Mouse (Mus musculus): ENCODE results near the gene Gm8251. TPM values are rescaled to one million over a fixed set of nuclear protein-coding genes. Genes with fewer than 3 reads are reported as not detected.

Gene Gm8251
- total RNA-seq (2014; rRNA removed; ENCODE audit: low replicate concordance) (not detected in 2 replicates), polyA plus RNA-seq (2015; fragmentation: Nextera tagmentation; extraction: Ambion mirVana) (not detected in 2 replicates)

DNA sequence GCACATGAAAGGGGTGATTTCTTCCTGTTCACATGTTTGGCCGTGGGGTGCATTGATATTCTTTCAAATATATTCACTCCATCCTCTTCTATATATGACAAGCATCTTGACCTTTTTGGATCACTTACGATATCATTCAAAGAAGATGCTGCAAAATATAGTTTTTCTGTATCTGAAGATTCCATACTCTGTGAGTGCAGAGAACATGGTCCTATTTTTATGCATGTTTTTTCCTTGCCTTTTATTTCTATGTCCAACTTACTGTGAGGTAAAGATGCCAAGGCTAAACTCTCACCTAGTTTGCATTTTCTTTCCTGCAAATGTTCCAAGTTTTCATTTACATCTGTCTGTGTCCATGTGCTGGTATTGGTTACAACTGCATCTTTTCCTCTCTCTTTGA lies at the start of gene Gm8251:
Gm8251 (minus strand) TSS at position 101 of the 400 bp plus-strand sequence.
- Histone ChIP-seq H3K4me3 (ENCODE audit: low read depth, low read length) (no peak within 1 kb of the TSS), H3K9ac (replicated peaks; ENCODE audit: low read depth, low read length) (no peak within 1 kb of the TSS), H3K4me1 (ENCODE audit: control insufficient read depth, insufficient read depth) (no peaks in the 10 kb centered on the region), H3K9me3 (replicated peaks; ENCODE audit: control insufficient read depth, low read length) (no peaks in the 10 kb centered on the region), H3K4me2 (ENCODE audit: low read depth, low read length) (no peak within 1 kb of the TSS), H3K27me3 (ENCODE audit: control insufficient read depth, insufficient read depth, low read length) (no peaks in the 10 kb centered on the region), H3K27ac (ENCODE audit: low read depth) (no peak within 1 kb of the TSS), H3K36me3 (replicated peaks; ENCODE audit: control insufficient read depth, insufficient read depth, low read length) (no peaks in the 10 kb centered on the region)
- TF ChIP-seq CTCF (IDR thresholded peaks at IDR 0.05; ENCODE audit: low read depth), result no peak
- TF ChIP-seq EP300 (IDR thresholded peaks at IDR 0.05; ENCODE audit: low read depth), result no peak
- DNase-seq (ENCODE audit: low spot score) (no peak), ATAC-seq (ENCODE audit: insufficient read depth, low read depth) (no peak)
- 81% methylated on average over 2 of the region's 2 CpGs for WGBS

DNA sequence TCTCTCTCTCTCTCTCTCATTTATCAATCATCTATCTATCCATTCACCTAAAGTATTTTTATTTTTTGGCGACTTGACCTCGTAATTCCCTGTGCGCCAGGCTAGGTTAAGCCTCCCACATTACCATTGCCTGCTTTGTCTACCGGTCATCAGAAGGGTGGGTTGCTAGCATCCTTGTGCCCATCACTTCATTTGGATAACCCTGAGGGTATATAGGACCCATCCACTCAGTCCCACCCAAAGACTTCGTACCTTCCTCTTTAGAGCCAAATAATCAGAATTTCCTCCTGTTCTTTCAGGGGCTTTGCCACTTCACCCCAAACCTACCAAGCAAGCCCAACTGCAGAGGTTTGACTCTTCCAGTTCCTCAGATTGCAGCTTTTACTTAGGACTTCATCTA lies 41.2 kb upstream of the Gm8251 start:
- H3K9me3 ChIP-seq (replicated peaks; ENCODE audit: control insufficient read depth, low read length), result no peaks in the 10 kb centered on the region
- H3K4me2 ChIP-seq (ENCODE audit: low read depth, low read length), result peak overlapping the region; percentile 89
- ATAC-seq (ENCODE audit: insufficient read depth, low read depth) (no peak), DNase-seq (ENCODE audit: low spot score) (no peak)
- peak overlapping the region; percentile 97 for H3K4me3 ChIP-seq (ENCODE audit: low read depth, low read length)
- no peaks in the 10 kb centered on the region for H3K27me3 ChIP-seq (ENCODE audit: control insufficient read depth, insufficient read depth, low read length)
- no peak overlapping the region for H3K27ac ChIP-seq (ENCODE audit: low read depth)
- WGBS, result 16% methylated on average over 5 of the region's 5 CpGs
- no peak for TF ChIP-seq CTCF (IDR thresholded peaks at IDR 0.05; ENCODE audit: low read depth)
- no peak for TF ChIP-seq EP300 (IDR thresholded peaks at IDR 0.05; ENCODE audit: low read depth)
- H3K36me3 ChIP-seq (replicated peaks; ENCODE audit: control insufficient read depth, insufficient read depth, low read length), result peaks cover 22% of the 10 kb centered on the region
- peaks cover 5% of the 10 kb centered on the region; the same call in 1 of the 2 replicates for H3K4me1 ChIP-seq (ENCODE audit: control insufficient read depth, insufficient read depth)
- H3K9ac ChIP-seq (replicated peaks; ENCODE audit: low read depth, low read length), result no peak overlapping the region

DNA sequence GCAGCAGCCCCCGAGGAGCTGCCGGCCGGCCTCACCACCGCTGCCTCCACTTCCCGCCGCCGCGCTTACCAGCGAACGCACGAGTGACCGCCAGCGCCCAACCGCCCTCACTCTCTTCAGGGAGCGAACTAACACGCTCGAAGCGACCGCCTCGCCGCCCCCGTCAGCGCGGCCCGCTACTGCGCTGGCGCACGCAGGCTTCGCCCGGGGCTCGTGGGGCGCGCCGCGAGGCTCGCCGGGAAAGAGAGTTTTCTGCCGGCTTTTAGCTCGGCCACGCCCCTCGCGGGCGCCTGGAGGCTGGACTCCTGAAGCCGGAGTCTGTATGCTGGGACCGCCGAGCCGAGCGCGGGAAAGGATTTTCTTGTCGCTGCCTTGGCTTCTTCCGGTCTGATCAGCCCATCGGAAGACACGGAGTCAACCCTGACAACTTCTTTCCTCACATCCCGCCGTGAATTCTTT lies 40.6 kb upstream of the Gm8251 start, which contains the start of gene Tex30:
Tex30 (minus strand) TSS at position 183 of the 459 bp plus-strand sequence.
- peaks cover 19% of the 10 kb centered on the region for H3K36me3 ChIP-seq (replicated peaks; ENCODE audit: control insufficient read depth, insufficient read depth, low read length)
- H3K27ac ChIP-seq (ENCODE audit: low read depth), result peak within 1 kb of the TSS; percentile 97
- TF ChIP-seq CTCF (IDR thresholded peaks at IDR 0.05; ENCODE audit: low read depth) (no peak), EP300 (IDR thresholded peaks at IDR 0.05; ENCODE audit: low read depth) (0 out of 2 replicates have a peak, but pooled peaks have one; percentile 51)
- no peaks in the 10 kb centered on the region for H3K27me3 ChIP-seq (ENCODE audit: control insufficient read depth, insufficient read depth, low read length)
- peak within 1 kb of the TSS; percentile 97 for H3K4me3 ChIP-seq (ENCODE audit: low read depth, low read length)
- under 1% methylated on average over 45 of the region's 55 CpGs for WGBS
- peak within 1 kb of the TSS; percentile 85 for H3K9ac ChIP-seq (replicated peaks; ENCODE audit: low read depth, low read length)
- DNase-seq (ENCODE audit: low spot score) (peak; percentile 95), ATAC-seq (ENCODE audit: insufficient read depth, low read depth) (peak; percentile 98)
- H3K9me3 ChIP-seq (replicated peaks; ENCODE audit: control insufficient read depth, low read length), result no peaks in the 10 kb centered on the region
- peak within 1 kb of the TSS; percentile 89 for H3K4me2 ChIP-seq (ENCODE audit: low read depth, low read length)
- H3K4me1 ChIP-seq (ENCODE audit: control insufficient read depth, insufficient read depth), result peaks cover 5% of the 10 kb centered on the region; the same call in 1 of the 2 replicates

DNA sequence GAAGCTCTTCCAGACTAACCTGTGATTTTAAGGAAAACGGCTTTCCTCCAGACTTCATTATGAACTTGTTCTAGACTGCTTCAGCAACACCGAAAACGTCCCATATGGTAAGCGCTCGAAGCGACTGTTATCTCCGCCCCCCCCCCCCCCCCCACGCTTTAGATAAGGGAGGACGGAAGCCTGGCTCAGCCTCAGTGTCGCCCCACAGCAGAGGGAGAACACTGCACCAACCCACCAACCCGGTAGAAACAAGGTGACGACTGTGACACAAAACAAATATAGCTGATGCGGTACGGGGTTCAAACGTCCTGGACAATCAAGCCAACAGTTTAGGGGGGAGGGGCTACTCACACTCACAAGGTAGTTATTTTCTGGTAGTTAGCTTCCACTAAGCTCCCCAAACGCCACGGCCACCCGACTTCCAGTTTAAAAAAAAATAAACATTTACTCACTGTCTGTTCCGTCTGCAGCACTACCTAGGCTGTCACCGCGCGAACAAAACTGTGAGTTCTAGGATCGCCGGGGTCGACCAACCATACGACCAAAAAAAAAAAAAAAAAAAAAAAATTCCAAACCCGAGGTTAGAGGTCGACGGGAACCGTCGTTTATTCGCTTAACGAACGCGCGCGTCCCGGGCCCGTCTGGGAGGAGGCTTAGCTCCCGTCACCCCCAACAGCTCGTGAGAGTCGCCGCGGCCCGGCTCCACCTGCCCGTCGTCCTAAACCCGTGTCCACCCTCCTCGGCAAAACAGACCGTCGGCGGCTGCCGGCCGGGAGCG lies 39.9 kb upstream of the Gm8251 start:
- peaks cover 5% of the 10 kb centered on the region; the same call in 1 of the 2 replicates for H3K4me1 ChIP-seq (ENCODE audit: control insufficient read depth, insufficient read depth)
- H3K27me3 ChIP-seq (ENCODE audit: control insufficient read depth, insufficient read depth, low read length), result no peaks in the 10 kb centered on the region
- H3K4me3 ChIP-seq (ENCODE audit: low read depth, low read length), result peak overlapping the region; percentile 97
- H3K27ac ChIP-seq (ENCODE audit: low read depth), result peak overlapping the region; percentile 97
- ATAC-seq (ENCODE audit: insufficient read depth, low read depth), result peak; percentile 73
- DNase-seq (ENCODE audit: low spot score), result peak; percentile 37
- H3K9me3 ChIP-seq (replicated peaks; ENCODE audit: control insufficient read depth, low read length), result no peaks in the 10 kb centered on the region
- peaks cover 16% of the 10 kb centered on the region for H3K36me3 ChIP-seq (replicated peaks; ENCODE audit: control insufficient read depth, insufficient read depth, low read length)
- TF ChIP-seq EP300 (IDR thresholded peaks at IDR 0.05; ENCODE audit: low read depth) (no peak), CTCF (IDR thresholded peaks at IDR 0.05; ENCODE audit: low read depth) (no peak)
- H3K4me2 ChIP-seq (ENCODE audit: low read depth, low read length), result peak overlapping the region; percentile 89
- peak overlapping the region; percentile 85 for H3K9ac ChIP-seq (replicated peaks; ENCODE audit: low read depth, low read length)
- under 1% methylated on average over 49 of the region's 55 CpGs for WGBS

DNA sequence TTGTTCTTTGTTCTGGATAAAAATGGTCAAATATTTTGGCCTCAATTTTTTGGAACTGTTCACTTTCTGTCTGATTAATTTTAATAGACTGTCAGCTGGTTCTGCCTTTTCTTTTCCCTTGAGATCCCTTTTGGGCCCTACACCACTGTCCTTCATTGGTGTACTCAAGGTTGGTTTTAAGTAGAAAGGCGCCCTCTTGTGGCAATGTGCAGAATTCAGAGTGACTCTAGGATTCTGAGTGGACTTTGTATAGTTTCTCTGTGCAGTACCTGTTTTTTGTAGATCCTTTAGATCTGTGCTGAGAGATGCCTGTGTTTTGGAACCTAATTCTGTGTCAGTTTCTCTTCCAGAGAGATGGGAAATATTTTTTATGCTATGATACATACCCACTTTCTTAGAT lies 2.9 kb upstream of the Gm8251 start:
- DNase-seq (ENCODE audit: low spot score) (peak; percentile 24), ATAC-seq (ENCODE audit: insufficient read depth, low read depth) (no peak)
- 0% methylated on average over 1 of the region's 1 CpGs for WGBS
- Histone ChIP-seq H3K27ac (ENCODE audit: low read depth) (no peak overlapping the region), H3K9ac (replicated peaks; ENCODE audit: low read depth, low read length) (no peak overlapping the region), H3K27me3 (ENCODE audit: control insufficient read depth, insufficient read depth, low read length) (no peaks in the 10 kb centered on the region), H3K4me1 (ENCODE audit: control insufficient read depth, insufficient read depth) (no peaks in the 10 kb centered on the region), H3K4me2 (ENCODE audit: low read depth, low read length) (no peak overlapping the region), H3K36me3 (replicated peaks; ENCODE audit: control insufficient read depth, insufficient read depth, low read length) (no peaks in the 10 kb centered on the region), H3K9me3 (replicated peaks; ENCODE audit: control insufficient read depth, low read length) (no peaks in the 10 kb centered on the region), H3K4me3 (ENCODE audit: low read depth, low read length) (no peak overlapping the region)
- no peak for TF ChIP-seq EP300 (IDR thresholded peaks at IDR 0.05; ENCODE audit: low read depth)
- peak; percentile 70 for TF ChIP-seq CTCF (IDR thresholded peaks at IDR 0.05; ENCODE audit: low read depth)
